Mouse (Mus musculus) C2C12 (cell line): ENCODE results near the gene Cdc42bpa.

Experiments used
- CEBPB ChIP-seq: IDR thresholded peaks from one replicate; pipeline ENCODE4 v1.6.1; 2011; ENCODE audit warnings: low read depth, mild to moderate bottlenecking, control low read depth, moderate library complexity
- CTCF ChIP-seq: IDR thresholded peaks from one replicate; pipeline ENCODE4 v1.5.1; 2011; ENCODE audit not compliant: control insufficient read depth, insufficient read depth, insufficient read length
- MAX ChIP-seq: IDR thresholded peaks from one replicate; pipeline ENCODE4 v1.6.1; 2011; ENCODE audit warnings: mild to moderate bottlenecking, control low read depth

GRCm38 (mm10) chr1:179957431-179957830 lies 2.8 kb upstream of the Cdc42bpa start:
- no peak for TF ChIP-seq CTCF
- TF ChIP-seq CEBPB: no peak
- TF ChIP-seq MAX: no peak
